Mouse (Mus musculus) MN1 (cell line): ENCODE results near the gene Ank.

Source experiments
- DNase-seq: peaks from one replicate; pipeline ENCODE4 v3.0.0-alpha.2; 2016; ENCODE audit warnings: low spot score

Ank gene

DNA sequence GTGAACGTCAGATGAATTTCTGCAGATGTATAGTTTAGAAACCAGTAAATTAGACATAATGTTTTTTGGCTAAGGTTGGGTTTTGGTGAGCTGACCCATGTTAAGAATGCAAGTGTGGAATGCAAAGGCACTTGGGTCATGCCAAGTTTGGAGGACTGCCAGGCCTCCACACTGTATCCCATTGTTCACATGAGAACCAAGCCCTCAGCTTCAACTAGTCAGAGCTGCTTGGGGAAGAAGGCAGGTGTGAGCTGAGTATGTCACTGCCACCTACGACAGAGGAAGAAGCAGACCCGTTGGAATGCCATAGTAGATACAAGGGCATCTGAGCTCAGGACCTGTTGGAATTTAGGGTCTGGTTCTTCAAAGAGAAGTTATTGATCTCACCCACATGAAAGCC, 109.5 kb downstream of the Ank start:
- DNase-seq: no peak

DNA sequence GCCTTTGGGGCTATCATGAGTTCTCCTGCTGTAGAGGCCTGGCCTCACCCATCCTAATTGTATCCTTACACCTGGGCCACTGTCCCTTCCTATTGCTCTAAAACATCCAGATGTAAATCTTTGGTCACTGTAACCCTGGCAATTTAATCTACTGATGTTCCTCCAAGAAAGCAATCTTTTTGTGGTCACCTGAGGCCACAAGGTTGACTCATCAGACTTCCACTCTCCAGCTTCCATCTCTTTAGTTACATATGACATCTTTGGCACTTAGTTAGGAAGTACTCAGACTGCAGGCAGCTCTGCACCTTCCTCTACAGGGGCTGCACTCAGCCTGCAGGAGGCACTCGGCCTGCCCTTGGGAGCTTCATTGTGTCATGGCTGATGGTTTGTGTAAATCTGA, 110.4 kb downstream of the Ank start:
- no peak for DNase-seq

DNA sequence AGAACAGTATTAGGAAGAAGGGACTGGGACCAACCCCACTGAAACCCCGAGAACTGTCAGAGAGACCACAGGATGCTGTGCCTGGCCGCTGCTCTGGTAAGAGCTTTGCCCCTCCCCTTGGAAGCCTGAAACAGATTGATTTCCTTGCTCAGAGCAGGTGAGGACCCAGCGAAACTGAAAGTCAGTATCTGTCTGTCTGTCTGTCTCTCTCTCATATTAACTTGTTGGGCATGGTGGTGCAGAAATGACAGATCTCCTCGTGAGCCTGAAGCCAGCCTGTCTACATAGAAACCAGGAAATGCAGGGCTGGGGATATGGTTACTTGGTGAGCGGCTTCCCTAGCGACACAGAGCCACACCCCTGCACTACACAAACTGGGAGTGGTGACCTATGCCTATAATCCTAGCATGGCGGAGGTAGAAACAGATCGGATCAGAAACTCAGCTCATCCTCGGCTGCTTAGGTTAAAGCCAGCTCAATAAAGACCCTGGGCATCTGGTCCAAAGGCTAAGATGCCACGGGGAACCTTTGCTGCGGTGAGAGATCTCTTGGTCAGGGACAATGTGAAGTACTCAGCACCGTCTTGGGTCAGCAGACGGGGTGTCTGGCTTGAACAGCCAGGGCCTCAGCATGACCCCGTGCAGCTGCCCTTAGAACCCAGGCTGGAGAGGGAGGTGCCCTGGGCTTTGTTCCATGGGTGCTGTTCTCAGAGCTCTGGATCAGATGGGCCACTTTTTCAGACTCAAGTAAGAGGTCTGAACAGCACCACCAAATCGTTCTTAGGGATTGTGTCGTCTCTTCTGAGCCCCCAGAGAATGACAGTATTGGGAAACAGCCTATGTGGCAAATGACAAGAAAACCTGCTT, 111.7 kb downstream of the Ank start:
- no peak for DNase-seq

DNA sequence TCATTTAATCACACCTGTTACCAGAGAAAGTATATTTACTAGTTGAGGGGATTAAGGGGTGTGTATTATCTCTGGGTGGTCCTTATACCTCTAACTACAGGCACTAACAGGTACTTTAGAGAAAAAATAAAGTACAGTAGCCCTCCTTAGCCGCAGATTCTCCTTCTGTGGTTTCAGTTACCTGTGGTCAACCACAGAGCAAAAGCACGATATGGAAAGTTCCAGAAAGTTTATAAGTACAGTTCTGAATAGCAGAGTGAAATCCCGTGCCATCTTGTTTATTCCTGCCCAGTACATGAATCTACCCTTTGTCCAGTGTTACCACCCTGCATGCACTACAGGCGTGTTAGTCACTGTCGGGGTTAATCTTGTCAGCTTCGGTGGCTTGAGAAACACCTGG, 112.4 kb downstream of the Ank start:
- DNase-seq: no peak

DNA sequence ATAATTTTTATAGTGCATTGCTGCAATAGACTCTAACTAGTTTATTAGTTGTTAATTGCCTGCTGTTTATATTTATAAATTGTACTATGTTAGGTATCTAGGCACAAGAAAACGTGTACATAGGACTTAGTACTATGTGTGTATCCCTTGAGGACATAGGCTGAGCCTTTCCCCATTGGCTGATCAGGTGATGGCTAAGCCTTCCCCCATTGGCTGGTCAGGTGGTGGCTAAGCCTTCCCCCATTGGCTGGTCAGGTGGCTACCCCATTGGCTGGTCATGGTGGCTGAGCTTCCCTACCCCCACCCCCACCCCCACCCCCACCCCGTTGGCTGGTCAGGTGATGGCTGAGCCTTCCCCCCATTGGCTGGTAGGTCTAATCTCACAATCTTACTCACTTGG, 113.4 kb downstream of the Ank start:
- no peak for DNase-seq

DNA sequence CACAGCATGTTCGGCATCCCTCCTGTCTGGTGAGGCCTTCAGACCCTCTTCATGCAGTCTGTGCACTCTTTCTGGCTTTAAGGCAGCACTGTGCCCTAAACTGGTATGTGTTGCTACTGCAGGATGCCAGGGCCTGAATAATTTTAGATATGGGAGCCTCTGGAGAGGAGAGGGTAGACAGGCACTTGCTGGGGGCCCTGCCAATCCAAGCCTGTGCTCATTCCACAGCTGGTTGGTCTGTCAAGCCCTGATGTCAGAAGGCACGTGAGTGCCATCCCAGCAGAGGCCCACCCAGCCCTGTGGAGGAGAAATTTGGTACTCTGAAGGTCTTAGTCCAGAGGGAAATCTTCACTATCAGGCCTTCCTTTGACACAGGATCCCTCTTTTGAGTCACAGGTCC, 114.3 kb downstream of the Ank start:
- DNase-seq: no peak

DNA sequence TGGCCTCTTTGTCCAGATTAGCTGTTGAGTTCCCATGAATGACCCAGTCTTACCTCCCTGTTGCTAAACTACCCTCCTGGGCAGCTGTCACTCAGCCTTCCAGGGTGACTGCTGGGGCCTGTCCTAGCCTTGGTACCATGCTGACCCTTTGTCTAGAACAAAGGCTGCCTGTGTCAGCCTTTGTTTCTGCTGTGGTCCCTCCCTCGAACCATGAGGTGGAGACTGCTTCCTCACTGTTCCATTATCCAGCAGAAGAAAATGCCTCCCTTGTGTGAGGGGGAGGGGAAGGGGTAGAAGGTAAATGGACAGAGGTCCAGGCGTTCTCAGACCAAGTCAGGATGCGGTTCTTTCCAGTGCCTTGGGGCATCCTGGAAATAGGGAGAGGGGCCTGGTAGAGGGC, 115.2 kb downstream of the Ank start:
- no peak for DNase-seq

DNA sequence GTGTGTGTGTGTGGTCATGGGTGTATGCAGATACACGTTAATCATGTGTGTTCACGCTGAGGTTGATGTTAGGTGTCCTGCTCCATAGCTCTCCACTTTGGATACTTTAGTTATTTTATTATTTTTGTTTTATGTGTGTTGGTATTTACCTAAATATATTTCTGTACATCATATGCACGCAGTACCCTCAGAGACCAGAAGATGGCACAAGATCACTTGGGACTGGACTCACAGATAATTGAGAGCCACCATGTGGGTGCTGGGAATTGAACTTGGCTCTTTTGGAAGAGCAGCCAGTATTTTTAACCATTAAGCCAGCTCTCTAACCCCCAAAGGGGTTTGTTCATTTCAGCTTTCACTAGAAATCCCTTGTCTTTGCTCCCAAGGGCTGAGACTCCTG, 116.0 kb downstream of the Ank start:
- no peak for DNase-seq

DNA sequence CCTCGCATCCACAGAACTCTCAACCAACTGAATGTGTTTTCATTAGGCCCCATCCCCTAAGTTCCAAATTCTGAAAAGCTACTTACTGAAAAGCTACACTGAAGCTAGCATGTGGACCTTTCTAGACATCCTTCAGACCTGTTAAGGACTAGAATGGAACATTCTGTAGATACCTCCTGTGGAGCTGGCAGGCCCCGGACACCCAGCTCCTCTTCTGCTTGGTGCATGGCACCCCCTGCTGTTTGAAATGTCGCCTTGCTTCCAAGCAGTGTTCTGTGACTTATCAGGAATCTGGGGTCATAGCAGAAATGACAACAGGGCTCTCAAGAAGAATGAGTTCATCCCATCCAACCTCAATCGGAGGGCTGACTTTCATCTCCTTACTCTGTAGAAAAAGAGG, 116.6 kb downstream of the Ank start:
- peak; percentile 46 for DNase-seq

DNA sequence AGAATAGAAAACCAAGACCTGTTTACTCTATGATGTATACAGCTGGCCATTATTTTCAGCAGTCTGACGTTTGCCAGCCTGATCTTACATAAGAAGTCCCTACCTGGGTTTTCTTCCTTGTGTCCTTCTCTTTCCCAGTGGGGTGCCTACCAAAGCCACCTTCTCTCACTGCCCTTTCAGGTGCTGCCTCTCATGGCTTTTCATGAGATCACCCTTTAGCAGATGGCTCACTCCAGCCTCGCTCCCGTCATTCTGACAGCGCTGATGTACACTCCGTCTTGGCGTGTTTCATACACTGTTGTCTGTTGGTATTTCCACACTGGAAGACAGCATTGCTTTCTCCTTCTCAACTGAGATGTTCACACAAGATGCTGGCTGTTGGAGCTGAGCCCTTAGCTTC, 117.1 kb downstream of the Ank start:
- no peak for DNase-seq

DNA sequence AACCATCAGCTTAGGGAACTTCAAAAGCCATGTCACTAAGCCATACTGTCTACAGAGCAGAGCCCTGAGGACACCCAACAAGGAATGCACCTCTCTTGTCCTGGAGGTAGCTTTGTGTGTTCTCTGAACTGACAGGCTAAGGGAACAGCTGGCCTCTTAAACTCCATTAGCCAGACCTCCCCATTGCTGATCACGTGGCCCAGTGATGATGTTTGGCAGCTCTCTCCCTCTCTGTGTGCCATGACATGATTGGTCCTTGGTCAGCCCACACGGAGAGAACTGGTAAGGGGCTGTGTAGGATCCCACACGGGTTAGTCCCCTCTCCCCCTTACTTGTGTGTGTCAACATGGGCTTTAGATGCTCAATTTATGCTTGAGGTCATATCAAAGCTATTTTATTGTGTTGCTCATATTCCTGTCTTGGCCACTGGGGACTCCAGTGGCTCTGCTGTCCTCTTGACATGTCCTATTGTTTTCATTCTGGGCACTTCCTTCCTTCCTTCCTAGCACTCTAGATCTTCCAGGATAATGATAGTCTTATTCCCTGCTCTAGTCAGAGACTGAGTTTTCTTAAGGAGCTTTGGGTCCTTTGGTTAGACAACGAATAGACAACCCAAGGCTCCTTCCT, 119.1 kb downstream of the Ank start:
- no peak for DNase-seq

DNA sequence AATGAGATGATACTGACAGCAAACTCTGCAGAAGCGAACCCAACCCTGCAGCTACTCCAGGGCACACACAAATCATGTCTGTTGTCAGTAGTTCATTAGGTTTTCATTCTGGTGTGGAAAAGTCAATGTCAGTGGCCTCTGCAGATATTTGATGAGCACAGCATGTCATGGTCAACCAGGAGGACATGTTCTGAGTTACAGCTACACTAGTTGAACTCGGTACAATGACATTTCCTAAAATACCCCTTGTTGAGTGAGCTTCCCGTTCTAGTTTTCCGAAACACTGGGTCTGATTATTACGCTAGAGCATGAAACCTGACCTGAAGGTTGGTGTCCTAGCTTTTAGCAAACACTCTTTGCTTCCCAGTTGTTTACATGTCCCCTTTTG, 119.6 kb downstream of the Ank start:
- DNase-seq: no peak

DNA sequence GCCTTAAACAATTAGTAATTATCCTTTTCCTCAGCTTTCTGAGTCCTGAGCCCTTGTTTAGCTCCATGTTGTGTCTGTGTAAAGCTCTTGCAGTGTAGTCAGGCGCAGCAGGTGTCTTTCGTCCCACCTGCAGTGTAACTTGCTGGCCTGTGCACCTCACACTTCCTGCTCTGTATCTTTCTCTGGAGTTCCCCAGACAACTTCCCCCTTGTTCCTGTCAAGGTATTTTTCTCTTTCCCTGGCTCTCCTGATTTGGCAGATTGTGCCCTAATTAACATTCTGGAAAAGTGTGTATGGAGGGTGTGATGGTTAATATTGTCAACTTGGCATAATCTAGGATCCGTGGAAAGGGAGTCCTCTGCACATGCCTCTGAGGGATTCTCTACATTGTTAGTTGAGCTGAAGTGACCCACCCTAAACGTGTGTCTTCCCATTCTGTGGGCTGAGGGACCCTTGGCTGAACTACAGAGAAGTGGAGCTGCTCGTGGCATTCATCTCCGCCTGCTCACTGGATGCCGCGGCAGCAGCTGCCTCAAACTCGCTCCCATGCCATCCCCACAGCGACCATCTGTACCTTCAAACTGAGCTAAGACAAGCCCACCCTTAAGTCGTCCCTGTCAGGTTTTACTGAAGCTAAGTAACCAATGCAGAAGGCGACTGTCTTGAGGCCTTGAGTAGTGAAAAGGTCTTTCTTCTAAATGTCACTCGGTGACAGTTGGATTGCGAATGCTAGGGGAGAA, 121.8 kb downstream of the Ank start:
- DNase-seq: no peak

DNA sequence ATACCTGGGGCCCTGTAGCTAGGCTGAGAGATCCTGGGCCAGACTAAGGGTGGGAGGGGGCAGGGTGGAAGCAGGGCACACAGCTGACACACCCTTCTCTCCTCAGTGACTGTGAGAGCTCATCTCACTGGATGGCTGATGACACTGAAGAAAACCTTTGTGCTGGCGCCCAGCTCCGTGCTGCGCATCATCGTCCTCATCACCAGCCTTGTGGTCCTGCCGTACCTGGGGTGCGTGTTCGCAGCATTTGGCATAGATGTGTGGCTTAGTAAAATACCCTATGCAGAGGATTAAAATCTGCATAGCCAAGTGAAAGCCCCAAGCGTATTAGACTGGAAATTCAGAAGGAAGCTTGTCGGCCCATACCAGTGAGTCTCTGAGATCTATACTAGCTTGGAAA, 124.3 kb downstream of the Ank start:
- DNase-seq: no peak

DNA sequence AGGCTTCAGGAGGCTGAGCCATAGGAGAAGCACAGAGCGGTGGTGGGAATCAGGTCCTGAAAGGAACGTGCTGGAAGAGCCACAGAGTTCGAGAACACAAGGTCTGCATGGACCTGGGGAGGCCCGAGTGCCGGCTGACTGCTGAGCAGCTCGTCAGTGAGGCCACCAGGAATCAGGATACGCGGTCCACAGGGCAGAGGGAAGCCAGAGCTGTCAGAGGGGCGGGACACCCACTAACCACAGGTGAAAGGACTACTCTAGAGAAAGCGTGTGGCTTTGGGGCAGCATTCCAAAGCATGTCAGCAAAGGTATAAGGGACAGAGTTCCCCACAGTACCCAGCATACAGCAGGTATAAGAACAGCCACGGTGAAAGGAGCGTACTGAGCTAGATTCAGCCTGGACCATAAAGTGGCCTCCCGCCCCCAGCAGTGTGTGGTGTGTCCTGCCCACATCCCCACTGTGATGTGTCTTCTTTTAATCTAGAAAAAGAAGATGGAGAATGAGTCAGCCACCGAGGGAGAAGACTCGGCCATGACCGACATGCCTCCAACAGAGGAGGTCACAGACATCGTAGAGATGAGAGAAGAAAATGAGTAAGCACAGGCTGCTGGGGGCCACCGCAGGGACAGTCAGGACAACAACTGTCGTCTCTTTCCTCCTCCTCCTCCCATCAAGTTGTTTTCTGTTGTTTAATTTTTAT, 126.3 kb downstream of the Ank start:
- DNase-seq: no peak

DNA sequence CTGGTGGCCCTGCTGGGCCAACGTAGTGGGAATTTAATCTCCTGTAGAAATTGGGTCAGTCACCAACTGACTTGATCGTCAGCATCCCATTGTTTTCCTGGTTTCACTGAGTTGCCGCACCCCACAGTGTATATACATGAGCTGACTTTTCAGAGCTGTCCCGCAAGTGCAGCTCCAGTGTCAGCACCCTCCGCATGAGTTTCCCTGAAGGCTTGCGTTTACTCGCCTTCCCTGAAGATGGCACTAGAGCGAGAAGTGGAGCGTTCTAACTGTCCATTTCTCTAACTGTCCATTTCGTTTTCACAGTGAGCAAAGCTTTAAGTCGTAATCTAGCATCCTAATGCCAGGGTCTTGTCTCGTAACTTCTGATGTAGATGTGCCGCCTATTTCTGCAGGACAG, 127.2 kb downstream of the Ank start:
- no peak for DNase-seq

DNA sequence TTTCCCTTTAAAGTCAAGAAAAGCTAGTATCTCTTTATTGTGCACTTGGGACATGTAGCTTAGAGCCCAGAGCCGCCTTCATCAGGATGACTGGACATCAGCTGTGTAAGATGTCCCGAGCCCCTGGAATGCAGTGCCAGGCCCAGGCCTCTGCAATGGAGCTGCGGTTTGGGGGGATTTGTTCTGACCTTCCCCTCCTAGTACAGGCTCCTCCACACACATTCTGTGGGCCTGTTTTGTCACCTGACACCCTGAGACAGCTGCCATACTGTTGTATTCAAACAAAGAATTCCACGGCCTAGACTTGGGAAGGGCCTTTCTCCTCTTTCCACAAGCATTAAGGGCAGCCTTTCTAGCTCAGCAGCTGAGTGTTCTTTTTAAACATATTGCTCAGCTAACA, 128.5 kb downstream of the Ank start:
- no peak for DNase-seq

DNA sequence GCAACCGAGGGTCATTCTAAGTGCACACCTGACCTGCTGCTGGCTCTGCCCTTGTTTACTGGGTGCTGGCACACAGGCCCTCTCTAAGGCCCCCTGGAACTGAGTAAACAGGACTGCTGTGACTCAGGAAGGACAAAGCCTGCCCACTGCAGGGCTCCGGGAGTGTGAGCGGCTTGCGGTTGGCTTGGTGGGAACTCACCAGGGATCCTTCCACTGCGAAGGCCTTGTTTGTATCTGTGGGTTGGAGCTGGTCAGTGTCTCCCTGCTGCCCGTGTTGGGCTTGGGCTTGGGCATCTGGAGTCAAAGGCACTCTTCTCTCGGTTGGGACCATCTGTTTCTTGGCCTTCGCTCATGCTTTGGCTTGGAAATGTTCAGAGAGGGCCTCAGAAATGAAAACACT, 129.1 kb downstream of the Ank start:
- no peak for DNase-seq

DNA sequence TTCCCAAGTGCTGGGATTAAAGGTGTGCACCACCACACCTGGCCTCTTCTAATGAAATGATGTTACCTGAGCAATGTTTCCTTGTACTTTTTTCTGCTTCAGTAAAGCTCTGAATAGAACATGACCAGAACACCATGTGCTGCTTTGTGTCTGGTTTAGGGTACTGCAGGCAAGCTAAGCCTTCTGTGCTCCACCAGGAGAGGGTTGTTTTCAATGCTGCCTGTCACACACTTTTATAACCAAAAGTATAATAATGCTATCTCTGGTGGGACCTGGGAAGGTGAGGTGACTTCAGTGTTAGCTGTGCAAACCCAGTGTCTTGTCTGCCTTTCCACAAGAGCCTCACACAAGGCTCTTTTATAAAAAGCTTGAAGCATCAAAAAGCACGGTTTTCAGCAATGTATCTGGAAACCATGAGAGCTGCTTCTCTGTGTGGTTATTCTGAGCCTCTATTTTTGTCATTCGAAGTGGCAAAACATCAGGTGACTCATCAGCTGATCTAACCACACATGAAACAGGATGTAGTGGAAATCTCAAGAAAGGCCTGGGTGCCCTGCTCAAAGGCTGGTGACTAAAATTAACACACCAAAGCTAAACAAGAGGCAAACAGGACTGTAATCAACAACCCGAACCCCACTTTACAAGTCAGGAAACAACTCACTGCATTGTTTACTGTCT, 130.1 kb downstream of the Ank start:
- no peak for DNase-seq

DNA sequence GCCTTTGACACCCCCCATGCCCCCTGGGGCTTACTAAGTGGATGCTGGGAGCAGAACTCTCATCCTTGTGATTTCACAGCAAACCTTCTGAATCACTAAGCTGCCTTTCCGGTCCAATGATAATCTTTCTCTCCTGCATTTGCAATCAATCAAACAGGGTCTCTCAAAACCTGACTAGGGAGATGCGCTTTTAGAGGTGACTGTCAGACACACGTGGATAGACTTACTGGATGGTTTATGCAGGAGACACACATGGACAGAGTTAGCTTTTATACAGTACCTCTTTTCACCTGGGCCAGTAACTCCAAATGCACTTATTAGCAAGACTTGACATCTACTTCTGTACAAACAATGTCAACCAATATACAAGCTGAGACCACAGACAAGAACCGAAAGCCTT, 131.0 kb downstream of the Ank start:
- no peak for DNase-seq

DNA sequence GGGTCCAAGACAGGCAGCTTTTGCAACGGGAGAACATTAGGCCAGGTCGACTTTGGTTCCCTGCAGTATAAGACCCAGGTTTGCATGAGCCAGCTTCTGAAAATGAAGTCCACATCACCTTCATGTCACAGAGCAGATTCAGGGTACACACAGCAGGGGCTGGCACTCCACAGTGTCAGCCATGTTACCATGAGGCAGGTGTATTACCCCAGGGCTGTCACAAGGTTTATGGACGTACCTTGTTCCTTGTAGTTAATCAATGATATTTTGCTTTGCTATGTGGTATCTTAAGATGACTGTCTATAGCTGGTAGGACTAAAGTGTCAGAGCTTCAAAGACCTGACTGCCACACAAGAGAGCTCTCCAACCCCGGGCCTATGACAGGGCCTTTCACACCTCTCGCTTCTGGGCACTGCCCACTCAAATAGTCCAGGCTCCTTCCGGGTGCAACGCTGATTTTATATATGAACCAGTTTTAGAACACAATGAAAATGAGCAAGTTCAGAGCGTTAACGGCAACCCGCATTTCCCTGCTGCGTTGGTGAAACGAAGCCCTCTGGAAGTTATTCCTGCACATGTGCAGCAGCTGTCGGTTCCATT, 132.4 kb downstream of the Ank start:
- no peak for DNase-seq

DNA sequence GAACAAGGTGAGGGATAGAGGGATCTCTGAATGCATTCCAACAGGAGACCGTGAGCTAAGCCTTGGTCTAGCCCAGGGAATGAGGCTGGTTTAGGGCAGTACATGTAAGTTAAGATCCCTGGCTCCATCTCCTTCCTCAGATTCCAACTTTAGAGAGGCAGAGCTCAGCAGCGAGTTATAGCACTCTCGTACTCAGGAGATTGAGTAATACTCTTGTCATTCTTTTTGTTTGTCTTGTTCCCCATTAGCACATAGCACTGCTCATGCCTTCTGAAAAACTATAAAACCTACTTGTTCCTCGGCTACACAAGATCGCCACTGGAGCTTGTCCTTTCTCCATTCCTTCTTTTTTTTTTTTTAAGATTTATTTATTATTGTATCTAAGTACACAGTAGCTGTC, 134.0 kb downstream of the Ank start:
- no peak for DNase-seq
